Mouse (Mus musculus) heart, postnatal 0 days (tissue): Measurements from ENCODE around the gene Peak1.

Source experiments
- CTCF ChIP-seq: IDR thresholded peaks from 2 replicates; pipeline ENCODE4 v1.5.1; 2016; ENCODE audit warnings: antibody characterized with exemption, control low read depth, low read depth
- EP300 ChIP-seq: IDR thresholded peaks from 2 replicates; pipeline ENCODE4 v1.6.1; 2016; ENCODE audit warnings: antibody characterized with exemption, low read depth

DNA sequence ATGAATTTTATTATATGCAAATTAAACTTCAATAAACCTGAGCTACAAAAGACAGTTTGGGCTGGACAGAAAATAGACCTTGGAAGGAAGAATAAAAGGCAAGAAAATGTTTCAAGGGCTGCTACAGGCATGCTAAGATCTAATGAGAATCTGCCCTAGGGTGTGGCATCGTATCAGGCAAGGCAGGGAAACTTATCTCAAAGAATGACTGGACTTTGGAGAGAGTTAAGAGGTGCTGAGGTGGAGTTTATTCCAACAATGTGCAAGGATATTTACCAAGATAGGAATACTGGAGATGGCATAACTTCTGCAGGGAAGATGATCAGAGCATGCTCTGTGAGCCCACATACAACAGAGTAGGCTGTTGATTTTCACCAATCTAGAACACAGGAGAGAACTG lies 154.8 kb downstream of the Peak1 start:
- TF ChIP-seq CTCF (no peak), EP300 (no peak)
